Mouse (Mus musculus): ENCODE measurements at regions not wholly inside any gene's neighbourhood (a gene's known extent, or its start where the extent isn't known, plus 50 kb on each side); places are given as distances from the start of the nearest gene placed in this dataset.
A peak's percentile ranks its signal among the peaks of the same experiment; 100 is the strongest.

DNA sequence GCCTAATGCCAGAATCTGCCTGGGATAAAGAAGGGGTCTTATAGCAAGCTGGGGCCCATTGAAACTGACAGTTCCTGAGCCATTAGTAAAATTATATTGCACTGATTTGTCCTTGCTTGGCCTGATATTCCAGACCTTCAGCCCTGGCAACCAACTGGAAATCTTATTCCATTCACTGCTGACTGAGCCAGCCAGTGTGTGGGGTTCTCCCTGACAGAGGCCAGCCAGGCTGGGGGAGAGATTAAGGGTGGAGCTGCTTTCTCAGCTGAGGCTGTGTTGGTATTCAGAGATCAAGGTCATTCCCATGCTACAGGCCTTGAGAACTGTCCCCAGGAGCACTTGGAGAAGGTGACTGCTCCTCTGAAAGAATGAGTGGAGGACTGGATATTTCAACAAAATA, 226.9 kb downstream of the Ar start:
- DNase-seq = peak; percentile 1

- DNase-seq = peak; percentile 59
Observed at GRCm38 (mm10) chrX:98380247-98380905, 231.8 kb downstream of the Ar start.

DNA sequence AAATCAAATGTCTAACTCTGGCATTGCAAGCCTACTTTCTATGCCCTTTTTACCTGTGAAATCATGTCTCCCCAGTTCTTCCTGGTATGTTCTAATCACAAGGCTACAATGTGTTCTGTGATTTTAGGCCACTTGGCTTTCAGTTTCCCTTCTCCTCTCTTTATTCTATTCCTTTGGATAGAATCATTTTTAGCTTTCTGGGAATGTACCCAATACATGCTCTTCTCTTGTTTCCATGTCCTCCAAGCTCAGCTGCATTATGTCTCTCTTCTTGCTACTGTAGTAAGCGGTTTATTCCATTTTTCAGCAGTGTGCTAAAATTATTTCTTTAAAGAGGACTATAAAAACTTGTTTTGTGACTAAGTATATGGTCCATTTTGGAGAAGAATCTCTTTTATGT, 235.4 kb downstream of the Ar start:
- DNase-seq = no peak

- no peak for DNase-seq
Observed at GRCm38 (mm10) chrX:98392376-98392775, 243.8 kb downstream of the Ar start.

DNA sequence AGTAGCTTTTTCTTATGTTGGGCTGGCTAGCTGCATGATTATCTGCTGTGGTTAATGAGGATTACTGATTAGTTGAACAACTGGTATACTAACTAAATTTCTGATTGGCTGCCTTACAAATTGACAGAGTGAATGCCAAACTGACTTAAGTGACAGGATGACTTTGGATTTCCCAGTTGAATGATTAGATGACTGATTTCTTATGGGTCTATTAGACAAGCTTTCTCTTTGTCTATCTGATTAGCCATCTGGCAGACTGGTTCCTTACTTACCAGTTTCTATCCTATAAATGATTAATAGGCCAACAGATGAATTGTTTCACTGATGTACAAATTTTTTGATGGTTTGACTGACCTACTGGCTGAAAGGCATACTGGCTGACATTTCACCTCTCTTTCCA, 260.5 kb downstream of the Ar start:
- no peak for DNase-seq

DNA sequence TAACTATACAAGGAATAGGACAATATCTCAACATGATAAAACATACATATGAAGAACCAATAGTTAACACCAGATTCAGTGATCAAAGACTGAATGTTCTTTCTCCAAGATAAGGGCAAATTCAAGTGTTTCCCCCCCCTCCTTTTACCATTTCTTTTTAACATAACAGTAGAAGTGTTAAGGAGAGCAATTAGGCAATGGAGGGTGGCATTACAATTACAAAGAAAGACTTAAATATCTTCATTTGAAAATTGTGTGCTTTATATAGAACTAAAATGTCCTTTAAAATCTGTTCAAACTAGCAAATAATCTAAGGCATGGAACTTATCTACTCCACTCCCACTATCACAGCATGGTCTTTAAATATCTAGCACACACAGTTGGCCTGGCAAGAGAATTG, 270.9 kb downstream of the Ar start:
- no peak for DNase-seq

DNA sequence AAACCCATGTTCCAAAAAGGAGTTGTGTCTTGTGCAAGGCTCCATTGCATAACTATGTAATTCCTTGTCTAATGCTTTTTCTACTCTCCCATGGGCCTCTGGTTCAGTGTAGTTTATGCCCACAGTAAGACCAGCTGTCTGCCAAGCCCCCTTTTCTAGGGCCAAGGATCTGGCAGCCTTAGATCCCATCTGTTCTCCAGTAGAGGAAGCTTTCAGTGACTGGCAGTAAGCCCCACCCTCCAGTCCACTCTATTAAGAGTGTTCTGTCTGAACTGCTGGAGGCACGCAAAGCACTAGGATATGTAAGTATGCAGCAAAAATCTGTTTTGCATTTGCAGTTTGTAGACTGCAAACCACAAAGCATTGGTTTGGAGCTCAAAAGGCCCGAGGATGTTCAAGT, 303.5 kb downstream of the Ar start:
- peak; percentile 12 for DNase-seq

DNA sequence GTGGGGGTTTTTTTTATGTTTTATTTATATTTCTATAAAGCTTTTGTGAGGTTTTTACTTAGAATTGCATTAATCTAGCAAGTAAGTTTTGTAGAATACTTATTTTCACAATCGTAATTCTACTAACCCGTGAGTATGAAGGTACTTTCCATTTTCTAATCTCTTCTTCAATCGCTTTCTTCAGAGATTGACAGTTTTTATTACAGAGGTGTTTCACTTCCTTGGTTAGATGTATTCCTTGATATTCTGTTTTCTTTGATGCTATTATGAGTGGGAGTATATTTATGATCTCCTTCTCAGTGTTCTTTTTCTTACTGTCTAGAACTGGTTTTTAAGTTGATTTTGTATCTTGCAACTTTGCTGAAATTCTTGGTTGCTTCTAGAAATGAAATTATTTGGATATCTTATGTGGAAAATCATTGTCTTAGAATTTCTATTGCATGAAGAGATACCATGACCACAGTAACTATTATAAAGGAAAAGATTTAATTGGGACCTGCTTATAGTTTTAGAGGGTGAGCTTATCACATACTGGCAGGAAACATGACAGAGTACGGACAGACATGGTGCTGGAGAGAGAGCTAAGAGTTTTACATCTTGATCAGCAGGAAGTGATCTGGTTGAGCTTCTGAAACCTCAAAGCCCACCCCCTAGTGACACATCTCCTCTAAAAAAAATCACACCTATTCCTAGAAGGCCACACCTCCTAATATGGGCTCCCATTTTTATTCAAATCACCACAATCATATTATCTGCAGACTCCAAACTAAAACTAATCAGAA, 328.1 kb downstream of the Ar start:
- no peak for DNase-seq
